ENCODE assay signal across 16 mouse cellular contexts in the genomic region with DNA sequence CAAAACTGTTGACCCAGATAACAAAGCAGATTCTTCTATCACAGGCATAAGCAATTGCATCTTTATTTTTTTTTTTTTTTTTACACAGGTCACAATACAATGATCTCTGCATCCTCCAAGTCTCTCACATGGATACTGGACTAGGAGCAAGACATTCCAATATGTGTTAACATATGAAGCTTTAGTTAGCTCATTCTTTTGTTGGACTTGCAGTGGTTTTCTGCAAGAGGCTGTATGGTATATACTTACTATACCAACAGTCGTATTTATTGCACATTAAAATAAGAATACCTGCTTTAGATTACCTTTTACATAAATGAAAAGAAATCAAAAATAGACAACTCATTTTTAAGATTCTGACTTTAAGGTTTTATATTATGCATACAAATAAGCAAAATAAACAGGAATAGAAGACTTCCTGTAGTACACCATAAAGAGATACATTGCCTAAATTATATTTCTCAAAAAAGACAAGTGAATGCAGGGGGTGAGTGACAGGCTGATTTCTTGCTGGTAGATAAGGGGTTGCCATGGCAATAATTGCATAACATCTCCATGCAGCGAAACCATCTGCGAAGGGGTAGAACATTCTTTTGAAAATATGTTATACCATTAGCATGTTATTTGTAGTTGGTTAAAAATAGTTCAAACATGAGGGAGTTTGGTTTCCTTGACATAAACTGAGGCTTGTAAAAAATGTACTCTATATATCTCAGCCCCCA.
DNase-seq lines count a peak whose midpoint lies in the region; ATAC-seq and TF ChIP-seq lines count a peak whose summit lies in the region.
"Had no signal": no experiment of that assay in that cellular context is flagged by ENCODE, and none has a peak within 500 bp of the region (broad histone marks: within the 10 kb centered on the region; RNA-seq: fewer than 3 reads in every experiment).

No protein-coding gene starts in this region.

- no peaks in the 10 kb centered on the region for H3K27me3 ChIP-seq in hindbrain, postnatal 0 days (ENCODE audit: insufficient read depth, low read length)
- H3K27me3 ChIP-seq in hindbrain, embryonic 11.5 days (ENCODE audit: control insufficient read depth, insufficient read depth, low read length) = no peaks in the 10 kb centered on the region
- H3K27me3 ChIP-seq in forebrain, embryonic 15.5 days = no peaks in the 10 kb centered on the region
- H3K27me3 ChIP-seq: kidney, embryonic 15.5 days; liver, embryonic 12.5 days had no signal

- WGBS in hindbrain, postnatal 0 days = 62% methylated on average over 3 of the region's 3 CpGs
- WGBS in hindbrain, embryonic 11.5 days = 85% methylated on average over 3 of the region's 3 CpGs
- 62% methylated on average over 3 of the region's 3 CpGs for WGBS in forebrain, embryonic 15.5 days

- DNase-seq in hindbrain, postnatal 0 days (ENCODE audit: low spot score) = peak; percentile 8
- no peak for DNase-seq in hindbrain, embryonic 11.5 days (ENCODE audit: low spot score)
- peak; percentile 75 for DNase-seq in brain, adult 2 months (ENCODE audit: low read depth, low spot score)
- DNase-seq in layer of hippocampus, postnatal 14 days (ENCODE audit: low spot score in 2 of 2) = peak; percentile 3 to 76
- no peak for DNase-seq in ovary, postnatal 10 days (ENCODE audit: low spot score)
- no peak for DNase-seq in testis, postnatal 14 days (ENCODE audit: low spot score)
- DNase-seq: adrenal gland, postnatal 36 days; cerebellum, adult 2 months; gastrocnemius, postnatal 10 days; heart, postnatal 36 days; thymus, adult 18-20 months had no signal

- H3K9ac ChIP-seq in hindbrain, postnatal 0 days (replicated peaks; ENCODE audit: low read length) = no peak overlapping the region
- no peak overlapping the region for H3K9ac ChIP-seq in hindbrain, embryonic 11.5 days (ENCODE audit: low read depth, low read length)
- no peak overlapping the region for H3K9ac ChIP-seq in forebrain, embryonic 15.5 days (replicated peaks)
- H3K9ac ChIP-seq: kidney, embryonic 15.5 days; liver, embryonic 12.5 days had no signal

- no peaks in the 10 kb centered on the region for H3K9me3 ChIP-seq in hindbrain, postnatal 0 days (ENCODE audit: low read length)
- H3K9me3 ChIP-seq in hindbrain, embryonic 11.5 days (ENCODE audit: control insufficient read depth, low read length) = no peaks in the 10 kb centered on the region
- H3K9me3 ChIP-seq in forebrain, embryonic 15.5 days = no peaks in the 10 kb centered on the region
- H3K9me3 ChIP-seq: G1E; kidney, embryonic 15.5 days; liver, embryonic 12.5 days had no signal

- no peaks in the 10 kb centered on the region for H3K4me1 ChIP-seq in hindbrain, postnatal 0 days (ENCODE audit: insufficient read depth, low read length)
- no peaks in the 10 kb centered on the region for H3K4me1 ChIP-seq in hindbrain, embryonic 11.5 days (replicated peaks; ENCODE audit: control insufficient read depth, insufficient read depth, low read length)
- no peaks in the 10 kb centered on the region for H3K4me1 ChIP-seq in forebrain, embryonic 15.5 days
- H3K4me1 ChIP-seq: kidney, embryonic 15.5 days; liver, embryonic 12.5 days had no signal

- no peak for TF ChIP-seq CTCF in hindbrain, postnatal 0 days (IDR thresholded peaks at IDR 0.05; ENCODE audit: low read depth)

- no peak overlapping the region for H3K4me2 ChIP-seq in hindbrain, postnatal 0 days (ENCODE audit: low read depth, low read length)
- no peak overlapping the region for H3K4me2 ChIP-seq in hindbrain, embryonic 11.5 days (replicated peaks; ENCODE audit: low read depth, low read length)
- no peak overlapping the region for H3K4me2 ChIP-seq in forebrain, embryonic 15.5 days (replicated peaks)
- H3K4me2 ChIP-seq: heart, embryonic 11.5 days; kidney, embryonic 15.5 days; liver, embryonic 12.5 days had no signal

- no peak overlapping the region for H3K27ac ChIP-seq in hindbrain, postnatal 0 days
- no peak overlapping the region for H3K27ac ChIP-seq in hindbrain, embryonic 11.5 days (ENCODE audit: low read depth, low read length)
- H3K27ac ChIP-seq in forebrain, embryonic 15.5 days (replicated peaks) = no peak overlapping the region
- H3K27ac ChIP-seq: kidney, embryonic 15.5 days; liver, embryonic 12.5 days had no signal

- no peak for ATAC-seq in hindbrain, postnatal 0 days
- ATAC-seq in hindbrain, embryonic 11.5 days (ENCODE audit: low FRiP score) = no peak
- ATAC-seq in forebrain, embryonic 15.5 days (replicated peaks) = peak; percentile 90
- ATAC-seq: liver, embryonic 12.5 days had no signal

- no peak overlapping the region for H3K4me3 ChIP-seq in hindbrain, postnatal 0 days (ENCODE audit: low read length)
- no peak overlapping the region for H3K4me3 ChIP-seq in hindbrain, embryonic 11.5 days (ENCODE audit: low read depth, low read length)
- H3K4me3 ChIP-seq in forebrain, embryonic 15.5 days = no peak overlapping the region
- H3K4me3 ChIP-seq: kidney, embryonic 15.5 days; liver, embryonic 12.5 days had no signal

- no peaks in the 10 kb centered on the region for H3K36me3 ChIP-seq in hindbrain, postnatal 0 days (ENCODE audit: insufficient read depth, low read length)
- H3K36me3 ChIP-seq in hindbrain, embryonic 11.5 days (ENCODE audit: control insufficient read depth, insufficient read depth, low read length) = no peaks in the 10 kb centered on the region
- no peaks in the 10 kb centered on the region for H3K36me3 ChIP-seq in forebrain, embryonic 15.5 days
- H3K36me3 ChIP-seq: G1E; kidney, embryonic 15.5 days; liver, embryonic 12.5 days had no signal

Comparison
In these comparisons a context has a peak if more than half of its experiments do, and no peak if none do; other contexts are left out.
1. DNase-seq: peak in hindbrain, postnatal 0 days (single experiment), brain, adult 2 months (single experiment) and layer of hippocampus, postnatal 14 days (2 of 2); none in hindbrain, embryonic 11.5 days (single experiment), ovary, postnatal 10 days (single experiment) and testis, postnatal 14 days (single experiment).